Mouse (Mus musculus) liver, adult (tissue): ENCODE measurements around the gene Pomt1.

Experiments used
- GATA4 ChIP-seq: IDR thresholded peaks from 2 replicates; pipeline ENCODE4 v1.6.1; 2014; ENCODE audit warnings: mild to moderate bottlenecking, low read length; ENCODE audit not compliant: insufficient replicate concordance

The Pomt1 gene

DNA sequence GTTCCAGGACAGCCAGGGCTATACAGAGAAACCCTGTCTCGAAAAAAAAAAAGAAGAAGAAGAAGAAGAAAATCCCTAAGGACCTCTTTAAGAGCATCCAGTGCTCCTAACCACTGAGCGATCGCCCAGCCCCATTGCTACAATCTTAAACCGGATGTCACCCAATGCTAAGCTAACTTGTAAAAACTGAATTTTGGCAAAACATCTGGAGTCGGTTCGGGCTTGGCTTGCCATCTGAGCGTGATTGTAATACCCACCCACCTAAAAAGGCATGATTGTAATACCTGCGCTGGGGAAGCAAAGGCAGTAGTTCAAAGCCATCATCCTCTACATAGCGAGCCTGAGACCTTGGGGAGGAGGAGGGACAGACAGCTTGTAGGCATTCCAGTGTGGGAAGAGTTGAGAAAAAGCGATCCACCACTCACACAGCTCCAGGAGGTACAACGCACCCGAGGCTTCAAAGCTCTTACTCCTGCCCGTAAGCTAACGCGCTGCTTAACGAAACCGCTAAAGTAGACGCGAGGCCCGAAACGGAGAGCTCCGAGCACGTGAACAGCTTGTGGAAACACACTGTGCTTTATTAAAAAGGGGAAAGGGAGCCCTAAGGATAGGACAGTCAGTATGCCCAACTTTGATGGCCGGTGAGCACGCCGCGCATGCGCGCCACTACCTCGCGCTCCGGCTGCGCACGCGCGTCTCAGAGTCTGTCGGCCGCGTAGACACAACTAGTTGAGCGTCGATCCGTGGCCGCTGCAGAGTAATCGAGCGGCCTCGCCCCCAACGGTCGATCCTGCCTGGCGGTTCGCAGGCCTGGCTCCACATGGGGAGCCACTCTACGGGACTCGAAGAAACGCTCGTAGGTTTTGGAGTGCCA, at the start of gene Pomt1:
Gene Pomt1 (plus strand): TSS at position 705 of the 874 bp plus-strand sequence.
- peak; percentile 39; the same call in 1 of the 2 replicates for TF ChIP-seq GATA4

DNA sequence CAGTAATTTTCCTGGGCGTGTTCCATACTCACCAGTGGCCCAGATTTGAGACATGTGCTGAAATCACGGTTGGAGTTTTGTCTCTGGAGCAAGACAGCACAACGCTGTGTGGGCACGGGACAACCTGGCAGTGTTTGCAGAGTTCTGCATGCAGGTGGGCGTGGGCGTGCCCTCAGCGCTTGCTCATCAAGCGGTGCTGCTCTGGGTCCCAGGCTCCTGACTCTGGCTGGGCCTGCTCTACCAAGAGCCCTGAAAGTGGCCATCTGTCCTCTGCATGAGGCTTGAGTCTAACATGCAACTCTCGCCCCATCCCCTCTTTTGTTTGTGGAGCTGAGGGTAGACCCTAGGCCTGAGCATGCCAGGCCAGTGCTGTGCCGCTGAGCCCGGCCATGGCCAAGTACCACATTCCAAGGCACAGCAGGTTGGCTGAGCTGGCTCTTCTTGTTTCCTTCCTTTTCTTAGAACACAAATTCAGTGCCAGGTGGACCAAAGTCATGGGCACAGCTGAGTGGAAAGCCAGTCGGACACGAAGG, 49.3 kb upstream of the Pomt1 start:
- TF ChIP-seq GATA4 = no peak

DNA sequence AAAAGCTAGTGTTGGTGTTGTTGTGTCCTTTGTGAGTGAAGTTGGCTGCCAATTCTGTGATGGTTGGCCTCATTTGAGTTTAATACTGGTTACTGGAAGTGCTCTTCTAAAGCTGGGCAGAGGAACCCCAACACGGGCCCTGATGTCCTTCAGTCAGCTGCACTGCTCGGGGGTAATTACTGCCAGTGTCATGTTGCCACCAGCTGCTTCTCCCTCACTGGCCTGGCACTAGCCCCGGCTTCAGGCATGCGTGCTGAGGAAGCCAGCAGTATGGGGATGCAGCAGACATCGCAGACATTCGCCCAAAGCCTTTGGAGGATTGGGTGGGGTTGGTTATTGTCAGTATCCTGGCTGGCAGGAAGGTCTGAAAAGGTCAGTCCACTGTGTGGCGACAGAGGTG, 48.7 kb upstream of the Pomt1 start:
- no peak for TF ChIP-seq GATA4

DNA sequence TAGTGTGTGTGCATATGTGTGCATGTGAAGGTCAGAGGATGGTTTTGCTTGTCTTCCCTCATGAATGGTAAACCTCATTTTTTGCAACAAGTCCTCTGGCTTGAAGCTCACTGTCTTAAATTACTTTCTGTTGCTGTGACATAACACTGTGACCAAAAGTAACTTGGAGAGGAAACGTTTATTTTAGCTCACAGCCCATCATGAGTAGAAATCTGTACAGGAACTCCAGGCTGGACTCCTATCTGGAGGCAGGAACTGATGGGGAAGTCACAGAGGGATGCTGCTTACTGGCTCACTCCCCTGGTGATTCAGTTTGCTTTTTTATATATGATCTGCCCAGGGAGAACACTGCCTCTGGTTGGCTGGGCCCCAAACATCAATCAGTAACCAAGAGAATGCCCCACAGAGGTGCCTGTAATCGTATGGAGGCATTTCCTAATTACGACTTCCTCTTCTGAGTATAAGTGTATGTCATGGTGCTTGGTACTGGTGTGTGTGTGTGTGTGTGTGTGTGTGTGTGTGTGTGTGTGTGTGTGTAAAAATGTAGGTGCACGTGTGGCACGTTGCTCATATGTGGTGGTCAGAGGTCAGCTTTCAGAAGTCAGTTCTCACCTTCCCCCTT, 47.2 kb upstream of the Pomt1 start:
- TF ChIP-seq GATA4 = no peak

DNA sequence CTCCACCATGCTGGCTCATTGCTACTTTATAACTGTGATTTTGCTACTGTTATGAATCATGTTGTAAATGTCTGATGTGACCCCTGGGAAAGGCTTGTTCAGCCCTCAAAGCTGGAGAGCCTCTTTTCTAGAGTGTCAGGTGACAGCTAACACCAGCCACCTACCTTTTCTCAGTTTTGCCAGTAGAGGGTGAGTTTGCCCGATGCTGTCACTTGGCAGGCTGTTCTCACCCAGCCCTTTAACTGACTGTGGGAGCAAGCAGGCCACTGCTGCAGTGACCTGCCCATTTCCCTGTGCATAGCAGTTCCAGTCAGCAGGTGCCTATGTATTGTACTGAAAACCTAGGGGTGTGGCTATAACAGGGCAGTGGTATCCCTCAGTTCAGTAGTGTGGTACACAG, 45.8 kb upstream of the Pomt1 start:
- no peak for TF ChIP-seq GATA4

DNA sequence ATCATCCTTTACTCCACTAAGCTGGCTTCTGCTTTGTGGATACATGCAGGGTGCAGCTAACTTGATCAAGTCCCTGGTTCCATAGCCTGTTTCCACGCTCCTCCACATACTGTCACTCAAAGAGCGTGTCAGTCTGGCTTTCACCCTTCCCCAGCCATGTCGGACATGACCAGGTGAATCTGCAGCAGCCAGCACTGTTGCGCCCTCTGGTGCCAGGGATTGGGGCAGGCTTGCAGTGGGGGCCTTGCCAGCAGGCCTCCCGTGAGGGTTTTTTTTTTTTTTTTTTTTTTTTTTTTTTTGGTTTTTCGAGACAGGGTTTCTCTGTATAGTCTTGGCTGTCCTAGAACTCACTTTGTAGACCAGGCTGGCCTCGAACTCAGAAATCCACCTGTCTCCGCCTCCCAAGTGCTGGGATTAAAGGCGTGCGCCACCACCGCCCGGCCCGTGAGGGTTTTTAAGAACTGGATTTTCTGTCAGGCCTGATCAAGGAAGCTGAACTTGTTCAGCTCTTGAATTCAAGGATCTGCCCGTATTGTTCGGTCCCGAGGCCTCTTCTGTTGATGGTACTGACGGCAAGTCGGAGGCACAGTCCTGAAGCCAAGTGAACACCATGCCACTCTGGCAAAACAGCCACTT, 44.4 kb upstream of the Pomt1 start:
- no peak for TF ChIP-seq GATA4

DNA sequence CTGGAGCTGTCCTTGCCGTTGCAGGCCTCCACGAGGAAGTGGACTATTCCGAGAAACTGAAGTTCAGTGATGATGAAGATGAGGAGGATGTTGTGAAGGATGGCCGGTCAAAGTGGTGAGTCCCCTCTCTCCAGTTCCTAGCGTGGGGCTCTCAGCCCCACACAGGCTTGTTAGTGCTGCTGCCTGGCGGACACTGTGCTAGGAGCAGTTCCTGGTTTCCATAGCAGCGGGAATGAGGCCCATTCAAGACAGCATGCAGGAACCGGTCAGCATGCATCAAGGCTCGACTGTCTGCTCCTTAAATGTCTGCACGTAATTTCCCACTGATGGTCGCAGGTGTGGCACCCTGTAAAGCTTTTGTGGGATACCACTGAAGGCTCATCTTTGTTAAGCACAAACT, 37.4 kb upstream of the Pomt1 start:
- no peak for TF ChIP-seq GATA4

DNA sequence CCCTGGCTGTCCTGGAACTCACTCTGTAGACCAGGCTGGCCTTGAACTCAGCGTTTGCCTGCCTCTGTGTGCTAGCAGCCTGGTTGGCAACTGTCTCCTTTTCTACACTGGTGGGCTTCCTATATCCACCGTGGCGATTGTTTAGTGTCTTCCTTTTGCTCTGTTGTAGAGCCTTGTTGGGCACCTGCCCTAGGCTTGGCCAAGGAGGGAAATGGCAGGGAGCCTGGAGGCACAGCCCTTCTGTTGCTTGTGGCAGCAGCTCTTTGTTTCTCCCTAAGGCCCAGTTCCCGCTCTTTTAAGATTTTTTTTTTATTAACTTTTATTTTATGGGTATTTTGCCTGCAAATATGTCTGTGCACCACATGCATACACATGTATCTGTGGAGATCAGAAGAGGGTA, 36.4 kb upstream of the Pomt1 start:
- no peak for TF ChIP-seq GATA4

DNA sequence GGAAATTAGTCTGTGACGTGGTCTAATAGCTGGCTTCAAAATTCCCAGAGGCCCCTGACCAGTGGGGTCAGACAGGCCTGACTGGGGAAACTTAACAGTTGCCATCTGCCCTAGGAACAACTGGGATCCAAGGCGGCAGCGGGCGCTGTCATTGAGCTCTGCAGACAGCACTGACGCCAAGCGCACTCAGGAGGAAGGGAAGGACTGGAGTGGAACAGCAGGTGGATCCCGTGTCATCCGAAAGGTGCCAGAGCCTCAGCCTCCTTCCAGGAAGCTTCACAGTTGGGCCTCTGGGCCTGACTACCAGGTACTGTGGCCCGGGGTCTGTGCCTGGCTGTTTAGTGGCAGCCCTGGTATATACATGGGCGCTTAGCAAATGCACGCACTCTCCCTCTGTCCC, 35.7 kb upstream of the Pomt1 start:
- TF ChIP-seq GATA4 = no peak

DNA sequence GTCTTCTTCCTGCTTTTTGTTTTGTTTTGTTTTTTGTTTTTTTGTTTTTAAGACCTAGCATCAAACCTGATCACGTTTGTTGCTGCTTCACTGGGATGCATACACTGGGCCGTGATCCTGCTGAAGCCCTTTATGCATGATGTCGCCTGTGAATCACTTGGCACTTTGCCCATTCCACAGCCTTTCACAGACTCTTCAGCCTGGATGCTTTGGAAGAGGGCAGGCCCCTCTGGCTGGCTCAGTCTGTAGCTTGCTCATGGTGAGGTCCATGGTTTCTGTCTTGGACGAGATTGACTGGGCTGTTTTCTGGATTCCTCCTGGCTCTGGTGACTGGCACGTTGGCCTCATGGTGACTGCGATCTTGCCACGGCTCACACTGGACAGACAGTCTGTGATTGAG, 34.9 kb upstream of the Pomt1 start:
- TF ChIP-seq GATA4 = no peak

DNA sequence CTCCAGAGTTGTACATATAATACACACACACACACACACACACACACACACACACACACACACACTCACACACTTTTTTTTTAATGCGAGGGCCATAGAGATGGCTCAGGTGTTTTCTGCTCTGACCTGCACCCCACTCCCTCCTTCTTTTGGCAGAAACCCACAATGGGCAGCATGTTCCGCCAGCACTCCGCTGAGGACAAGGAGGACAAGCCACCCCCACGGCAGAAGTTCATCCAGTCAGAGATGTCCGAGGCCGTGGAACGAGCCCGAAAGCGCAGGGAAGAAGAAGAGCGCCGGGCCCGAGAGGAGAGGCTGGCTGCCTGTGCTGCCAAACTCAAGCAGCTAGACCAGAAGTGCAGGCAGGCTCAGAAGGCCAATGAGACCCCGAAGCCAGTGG, 32.5 kb upstream of the Pomt1 start:
- no peak for TF ChIP-seq GATA4

DNA sequence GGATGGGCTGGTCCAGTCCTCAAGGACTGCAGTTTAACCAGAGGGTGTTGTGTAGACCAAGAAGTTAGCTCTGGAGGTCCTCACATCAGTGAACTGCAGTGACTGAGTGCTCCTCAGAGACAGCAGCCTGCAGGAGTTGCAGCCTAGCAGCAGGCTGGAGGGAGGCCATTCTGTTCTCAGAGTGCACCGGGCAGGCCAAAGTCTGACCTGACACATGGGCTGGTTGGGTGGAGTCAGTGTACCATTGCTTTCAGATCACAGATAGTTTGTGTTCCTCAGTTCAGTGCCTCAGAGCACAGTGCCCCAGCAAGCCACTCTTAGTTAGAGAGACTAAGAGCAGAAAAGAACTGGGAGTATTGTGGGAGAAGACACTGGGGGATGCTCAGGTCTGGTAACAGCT, 28.7 kb upstream of the Pomt1 start:
- TF ChIP-seq GATA4 = no peak

DNA sequence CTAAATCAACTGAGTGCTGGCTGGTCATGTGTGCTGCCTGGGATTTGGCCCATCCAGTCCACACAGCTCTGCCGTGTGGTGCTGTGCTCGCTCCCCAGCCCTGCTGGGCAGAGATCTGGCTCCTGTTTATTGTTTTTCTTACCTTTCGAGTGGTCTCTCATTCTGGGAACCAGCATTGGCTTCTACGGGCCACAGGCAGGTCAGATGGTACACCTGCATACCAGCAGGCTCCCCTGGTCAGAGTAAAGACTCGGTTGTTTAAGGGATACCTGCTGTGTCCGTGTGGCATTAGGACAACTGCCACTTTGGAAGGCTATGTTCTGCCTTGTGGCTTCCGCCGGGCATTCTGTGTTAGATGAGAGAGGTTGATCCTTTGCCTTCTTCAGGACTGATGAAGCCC, 24.7 kb upstream of the Pomt1 start:
- TF ChIP-seq GATA4 = no peak

DNA sequence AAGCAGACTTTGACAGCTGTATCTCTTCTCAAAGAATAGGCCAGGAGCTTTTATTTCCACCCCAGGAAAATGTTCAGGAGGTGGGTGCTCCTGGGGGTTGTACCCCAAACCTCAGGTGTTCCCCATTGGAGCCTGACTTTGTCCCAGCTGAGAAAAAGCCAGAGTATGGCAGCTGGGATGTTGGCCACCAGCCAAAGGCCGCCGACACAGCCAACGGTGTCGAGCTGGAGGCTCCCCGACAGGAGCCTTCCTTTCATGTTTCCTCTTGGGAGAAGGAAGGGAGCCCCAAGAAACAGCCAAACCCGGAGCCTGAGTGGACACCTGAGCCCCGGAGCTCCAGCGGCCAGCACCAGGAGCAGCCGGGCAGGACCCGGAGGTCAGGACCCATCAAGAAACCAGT, 23.4 kb upstream of the Pomt1 start:
- TF ChIP-seq GATA4 = no peak

DNA sequence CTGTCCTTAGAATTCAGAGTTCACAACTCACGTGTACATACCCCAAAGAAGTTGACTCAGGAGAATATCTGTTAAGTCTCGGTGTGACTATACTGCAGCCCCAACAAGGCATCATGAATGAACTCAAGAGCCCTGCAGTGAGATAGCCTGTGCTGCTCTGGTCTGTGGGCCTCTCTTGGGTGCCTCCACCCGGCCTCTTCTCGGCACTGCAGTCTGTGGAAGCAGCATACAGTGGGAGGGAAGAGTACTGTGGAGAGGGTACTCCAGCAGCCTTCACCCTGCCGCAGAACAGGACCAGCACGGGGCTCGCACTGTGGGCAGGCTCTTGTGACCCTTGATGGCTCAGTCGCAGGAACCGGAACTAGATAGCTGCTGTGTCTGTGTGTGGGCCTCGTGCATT, 20.8 kb upstream of the Pomt1 start:
- TF ChIP-seq GATA4 = no peak

DNA sequence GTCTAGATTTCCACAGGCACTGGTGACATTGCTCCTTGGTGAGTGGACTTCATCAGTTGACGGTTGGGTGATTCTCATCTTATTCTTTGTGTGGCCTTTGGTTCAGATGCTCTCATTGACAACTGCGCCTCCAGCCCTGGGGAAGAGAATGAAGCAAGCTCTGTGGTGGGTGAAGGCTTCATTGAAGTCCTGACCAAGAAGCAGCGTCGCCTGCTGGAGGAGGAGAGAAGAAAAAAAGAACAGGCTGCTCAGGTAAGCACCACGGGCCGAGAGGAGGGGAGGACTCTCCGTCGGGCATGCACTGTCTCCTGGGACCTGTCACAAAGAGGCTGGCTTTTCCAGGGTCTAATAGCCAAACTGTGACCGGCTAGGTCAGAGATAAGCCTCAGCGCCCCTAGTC, 19.9 kb upstream of the Pomt1 start:
- TF ChIP-seq GATA4 = no peak
